Mouse (Mus musculus): ENCODE results near the gene Ece1.

The Ece1 gene

GRCm38 (mm10) chr4:137862019-137862418 lies at the start of gene Ece1:
Gene Ece1 (plus strand): TSS chr4:137862237.
- TF ChIP-seq GATA4 (IDR thresholded peaks at IDR 0.05; ENCODE audit: insufficient replicate concordance, low read length) = no peak

DNA sequence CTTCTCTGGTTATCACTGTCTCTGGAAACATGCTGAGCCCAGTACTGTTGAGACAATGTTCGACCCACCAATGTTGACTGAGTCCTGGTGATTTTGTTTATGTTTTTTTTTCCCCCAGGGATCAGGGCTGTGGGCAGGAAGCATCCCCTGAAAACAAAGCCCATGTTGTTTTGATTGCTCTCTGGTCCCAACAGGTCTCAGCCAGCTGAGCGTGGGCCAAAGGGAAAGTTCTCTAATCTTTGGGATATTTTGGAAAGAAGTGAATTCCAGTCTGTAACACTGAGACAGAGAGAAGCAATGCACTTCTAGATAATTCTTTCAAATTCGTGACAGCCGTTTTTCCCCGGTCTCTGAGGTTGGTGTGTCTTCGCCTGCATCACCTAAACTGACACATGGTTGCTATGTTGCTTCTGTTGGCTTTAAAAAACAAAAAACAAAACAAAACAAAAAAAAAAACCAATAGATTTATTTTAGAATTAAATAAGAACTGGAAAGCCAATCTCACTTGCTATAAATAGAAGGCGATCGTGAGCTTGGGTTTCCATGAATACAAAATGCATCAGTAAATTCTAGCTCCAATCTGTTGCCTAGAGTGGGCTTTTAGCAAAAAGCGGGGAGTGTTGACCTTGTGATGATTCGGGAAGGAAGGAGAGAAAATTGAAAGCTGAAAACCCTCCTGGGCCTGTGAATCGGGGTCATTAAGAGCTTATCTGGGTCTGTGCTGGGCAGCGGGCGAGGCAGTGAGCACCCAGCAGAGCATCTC lies 48.9 kb upstream of the Ece1 start:
- no peak for TF ChIP-seq GATA4 (IDR thresholded peaks at IDR 0.05; ENCODE audit: insufficient replicate concordance, low read length)

DNA sequence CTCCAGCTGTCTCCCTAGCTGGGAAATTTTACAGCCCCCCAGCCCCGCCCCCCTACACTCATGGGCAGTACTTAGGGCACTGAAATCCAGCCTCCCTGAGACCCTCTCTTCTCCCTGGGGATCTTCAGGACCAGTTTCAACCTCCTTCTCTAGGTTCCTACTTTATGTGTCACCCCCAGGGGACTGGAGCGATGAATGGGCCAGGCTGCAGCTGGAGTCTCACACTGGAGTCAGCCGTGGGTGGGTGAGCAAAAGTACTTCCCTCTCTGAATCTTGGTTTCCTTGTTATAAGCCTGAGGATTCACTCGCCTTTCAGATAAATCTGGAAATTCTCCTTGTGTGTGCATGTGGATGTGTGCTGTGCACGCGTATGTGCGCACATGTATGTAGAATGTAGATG lies 47.9 kb upstream of the Ece1 start:
- no peak for TF ChIP-seq GATA4 (IDR thresholded peaks at IDR 0.05; ENCODE audit: insufficient replicate concordance, low read length)

DNA sequence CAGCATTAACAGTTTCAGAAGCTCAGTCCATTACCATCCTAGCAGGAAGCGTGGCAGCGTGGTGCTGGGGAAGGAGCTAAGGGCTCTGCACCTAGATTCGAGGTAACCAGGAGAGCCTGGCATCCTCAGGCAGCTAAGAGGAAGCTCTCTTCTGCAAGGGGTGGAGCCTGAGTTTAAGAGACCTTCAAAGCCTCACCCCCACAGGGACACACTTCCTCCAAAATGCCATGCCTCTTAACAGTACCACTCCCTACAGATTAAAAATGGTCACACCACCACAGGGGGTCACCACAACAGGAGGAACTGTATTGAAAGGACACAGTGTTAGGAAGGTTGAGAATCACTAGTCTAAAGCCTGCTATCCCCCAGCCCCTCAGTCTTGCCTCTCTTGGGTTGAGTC lies 46.6 kb upstream of the Ece1 start:
- no peak for TF ChIP-seq GATA4 (IDR thresholded peaks at IDR 0.05; ENCODE audit: insufficient replicate concordance, low read length)

GRCm38 (mm10) chr4:137816216-137816615 lies 45.8 kb upstream of the Ece1 start:
- no peak for TF ChIP-seq GATA4 (IDR thresholded peaks at IDR 0.05; ENCODE audit: insufficient replicate concordance, low read length)

DNA sequence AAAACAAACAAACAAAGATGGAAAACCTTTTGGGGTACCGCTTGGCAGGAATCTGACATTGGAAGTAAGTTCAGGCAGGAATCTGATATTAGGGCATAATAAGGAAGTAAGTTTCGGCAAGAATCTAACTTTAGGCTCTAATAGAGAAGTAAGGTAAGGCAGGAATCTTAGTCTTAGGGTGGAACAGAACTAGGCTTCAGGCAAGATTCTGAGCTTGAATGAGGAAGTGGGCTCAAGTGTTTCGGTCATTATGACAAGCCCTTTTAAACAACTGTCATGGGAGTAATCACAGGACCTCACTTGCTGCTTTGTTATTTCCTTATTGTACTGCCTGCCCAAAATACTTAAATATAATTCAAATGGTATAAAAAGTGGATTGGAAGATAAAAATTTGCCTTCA lies 43.7 kb upstream of the Ece1 start:
- TF ChIP-seq GATA4 (IDR thresholded peaks at IDR 0.05; ENCODE audit: insufficient replicate concordance, low read length) = no peak

DNA sequence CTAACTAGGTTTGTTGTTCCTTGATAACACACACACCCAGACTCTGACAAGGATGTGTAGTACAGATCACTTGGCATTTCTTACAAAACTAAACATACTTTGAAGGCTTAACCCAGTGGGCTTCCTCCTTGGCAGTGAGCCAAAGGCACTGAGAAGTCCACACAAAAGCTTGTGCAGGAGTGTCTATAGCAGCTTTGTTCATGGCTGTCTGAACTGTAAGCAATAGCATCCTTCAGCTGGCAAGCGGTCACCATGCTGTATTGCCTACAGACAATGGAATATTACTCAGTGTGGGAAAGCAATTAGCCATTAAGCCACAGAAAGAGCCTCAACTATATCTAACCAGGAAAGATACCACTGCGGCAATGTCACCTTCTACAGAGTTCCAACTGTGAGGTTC lies 42.5 kb upstream of the Ece1 start:
- no peak for TF ChIP-seq GATA4 (IDR thresholded peaks at IDR 0.05; ENCODE audit: insufficient replicate concordance, low read length)

- peak; percentile 22; the same call in 1 of the 2 replicates for TF ChIP-seq GATA4 (IDR thresholded peaks at IDR 0.05; ENCODE audit: insufficient replicate concordance, low read length)
These were observed 41.3 kb upstream of the Ece1 start for GRCm38 (mm10) chr4:137820721-137821120.

DNA sequence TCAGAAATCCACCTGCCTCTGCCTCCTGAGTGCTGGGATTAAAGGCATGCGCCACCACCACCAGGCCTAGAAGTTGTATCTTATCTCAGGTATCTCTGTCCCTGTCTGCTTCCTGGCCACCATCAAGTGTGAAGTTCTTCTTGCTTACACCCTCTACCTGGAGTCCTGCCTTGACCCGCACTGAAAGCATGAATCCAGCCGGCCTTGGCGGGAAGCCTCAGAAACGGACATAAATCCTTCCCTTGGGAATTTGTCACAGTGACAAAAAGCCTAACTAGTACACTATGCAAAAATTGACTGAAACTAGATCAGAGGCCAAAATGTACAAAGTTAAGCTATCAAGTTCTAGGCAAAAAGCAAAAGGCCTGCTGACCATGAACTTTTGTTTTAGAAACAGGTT lies 39.5 kb upstream of the Ece1 start:
- no peak for TF ChIP-seq GATA4 (IDR thresholded peaks at IDR 0.05; ENCODE audit: insufficient replicate concordance, low read length)

GRCm38 (mm10) chr4:137823542-137823941 lies 38.5 kb upstream of the Ece1 start:
- TF ChIP-seq GATA4 (IDR thresholded peaks at IDR 0.05; ENCODE audit: insufficient replicate concordance, low read length) = no peak

- TF ChIP-seq GATA4 (IDR thresholded peaks at IDR 0.05; ENCODE audit: insufficient replicate concordance, low read length) = no peak
These were observed 37.2 kb upstream of the Ece1 start for GRCm38 (mm10) chr4:137824881-137825280.

- no peak for TF ChIP-seq GATA4 (IDR thresholded peaks at IDR 0.05; ENCODE audit: insufficient replicate concordance, low read length)
These were observed 31.7 kb upstream of the Ece1 start for GRCm38 (mm10) chr4:137830380-137830779.

- no peak for TF ChIP-seq GATA4 (IDR thresholded peaks at IDR 0.05; ENCODE audit: insufficient replicate concordance, low read length)
These were observed 30.4 kb upstream of the Ece1 start for GRCm38 (mm10) chr4:137831598-137831997.

DNA sequence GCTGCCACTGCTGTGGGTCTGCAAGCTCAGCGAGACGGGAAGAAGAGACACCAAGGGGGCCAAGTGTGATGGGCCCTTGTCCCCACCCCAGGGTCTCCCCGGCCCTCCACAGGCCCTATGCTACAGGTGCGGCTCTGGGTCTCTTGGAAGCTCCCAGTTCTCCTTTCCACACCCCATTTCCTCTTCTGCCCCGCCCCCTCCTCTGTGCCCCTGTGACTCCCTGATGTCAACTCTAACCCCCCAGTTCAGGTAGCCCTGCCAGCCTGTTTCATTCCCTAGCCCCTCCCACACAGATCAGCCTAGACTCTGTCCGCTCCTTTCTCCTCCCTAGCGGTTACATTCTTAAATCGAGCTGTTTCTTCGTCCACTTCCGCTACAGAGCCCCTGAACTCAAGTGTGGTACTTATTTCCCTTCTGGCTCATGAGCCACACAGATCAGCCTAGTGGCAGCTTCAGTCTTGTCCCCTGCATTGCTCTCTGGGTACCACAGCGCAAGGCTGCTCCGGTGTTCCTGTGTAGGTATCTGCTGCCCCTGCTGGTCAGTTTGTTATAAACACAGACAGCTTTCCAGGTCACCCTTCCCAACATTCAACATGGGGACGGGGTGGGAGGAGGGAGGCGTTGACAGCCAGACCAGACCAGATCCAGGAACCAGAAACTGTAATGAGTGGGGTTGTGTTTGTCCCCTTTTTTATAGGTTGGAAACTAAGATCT lies 26.3 kb upstream of the Ece1 start:
- no peak for TF ChIP-seq GATA4 (IDR thresholded peaks at IDR 0.05; ENCODE audit: insufficient replicate concordance, low read length)

GRCm38 (mm10) chr4:137836741-137837140 lies 25.3 kb upstream of the Ece1 start:
- TF ChIP-seq GATA4 (IDR thresholded peaks at IDR 0.05; ENCODE audit: insufficient replicate concordance, low read length) = no peak

- TF ChIP-seq GATA4 (IDR thresholded peaks at IDR 0.05; ENCODE audit: insufficient replicate concordance, low read length) = no peak
These were observed 24.2 kb upstream of the Ece1 start for GRCm38 (mm10) chr4:137837792-137838191.

Data from liver, adult (tissue).